Mouse (Mus musculus): ENCODE measurements around the gene Spata13. TPM values are rescaled to one million over a fixed set of nuclear protein-coding genes. Genes with fewer than 3 reads are reported as not detected.

Spata13 gene
- polyA plus RNA-seq, 1 experiment from 2014 or later = 25.9 TPM

DNA sequence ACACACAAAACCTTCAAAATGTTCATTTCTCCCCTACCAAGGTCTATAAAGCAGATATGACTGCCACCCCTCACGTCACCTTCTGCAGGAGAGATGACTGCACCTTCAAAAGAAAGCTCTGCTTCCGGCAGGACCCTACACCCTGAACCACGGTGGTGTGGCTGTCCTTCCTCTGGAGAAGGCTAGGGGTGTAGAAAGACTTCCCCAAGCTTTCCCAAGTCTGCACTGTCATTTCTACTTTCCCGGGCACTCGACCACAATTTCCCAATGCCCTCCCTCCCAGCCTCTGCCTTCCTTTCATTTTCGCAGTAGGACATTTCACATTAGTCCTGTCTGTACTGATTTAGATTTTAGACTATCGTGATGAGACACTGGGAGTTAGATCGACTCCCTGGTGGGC lies 149.4 kb downstream of the Spata13 start:
- Histone ChIP-seq H3K27me3 (ENCODE audit: control insufficient read depth, insufficient read depth, low read length) (no peaks in the 10 kb centered on the region), H3K9me3 (replicated peaks; ENCODE audit: control insufficient read depth, low read length) (no peaks in the 10 kb centered on the region), H3K9ac (replicated peaks; ENCODE audit: low read length) (no peak overlapping the region), H3K4me1 (ENCODE audit: control insufficient read depth, insufficient read depth, low read length) (no peaks in the 10 kb centered on the region), H3K36me3 (replicated peaks; ENCODE audit: control insufficient read depth, insufficient read depth, low read depth, low read length) (no peaks in the 10 kb centered on the region), H3K27ac (replicated peaks; ENCODE audit: low read depth, low read length) (no peak overlapping the region), H3K4me3 (ENCODE audit: low read depth, low read length) (no peak overlapping the region), H3K4me2 (ENCODE audit: low read depth, low read length) (no peak overlapping the region)
- ATAC-seq (replicated peaks; ENCODE audit: insufficient number of reproducible peaks, low FRiP score, low TSS enrichment, low read depth) = no peak
- 39% methylated on average over 8 of the region's 8 CpGs for WGBS
- no peak for DNase-seq (ENCODE audit: low spot score)

GRCm38 (mm10) chr14:60784427-60785315 lies 150.9 kb downstream of the Spata13 start, which contains the start of gene Mipep:
Gene Mipep (plus strand): TSS chr14:60784573.
- Histone ChIP-seq H3K27me3 (ENCODE audit: control insufficient read depth, insufficient read depth, low read length) (no peaks in the 10 kb centered on the region), H3K9ac (replicated peaks; ENCODE audit: low read length) (peak within 1 kb of the TSS; percentile 77), H3K9me3 (replicated peaks; ENCODE audit: control insufficient read depth, low read length) (no peaks in the 10 kb centered on the region), H3K27ac (replicated peaks; ENCODE audit: low read depth, low read length) (no peak within 1 kb of the TSS), H3K4me2 (ENCODE audit: low read depth, low read length) (peak within 1 kb of the TSS; percentile 70), H3K36me3 (replicated peaks; ENCODE audit: control insufficient read depth, insufficient read depth, low read depth, low read length) (no peaks in the 10 kb centered on the region), H3K4me1 (ENCODE audit: control insufficient read depth, insufficient read depth, low read length) (no peaks in the 10 kb centered on the region), H3K4me3 (ENCODE audit: low read depth, low read length) (peak within 1 kb of the TSS; percentile 93)
- peak; percentile 95 for DNase-seq (ENCODE audit: low spot score)
- peak; percentile 83 for ATAC-seq (replicated peaks; ENCODE audit: insufficient number of reproducible peaks, low FRiP score, low TSS enrichment, low read depth)
- WGBS = under 1% methylated on average over 58 of the region's 61 CpGs

GRCm38 (mm10) chr14:60790103-60790502 lies 156.3 kb downstream of the Spata13 start:
- H3K36me3 ChIP-seq (replicated peaks; ENCODE audit: control insufficient read depth, insufficient read depth, low read depth, low read length) = no peaks in the 10 kb centered on the region; the same call in 1 of the 2 replicates
- ATAC-seq (replicated peaks; ENCODE audit: insufficient number of reproducible peaks, low FRiP score, low TSS enrichment, low read depth) = 0 out of 2 replicates have a peak, but pooled peaks have one; percentile 23
- WGBS = 38% methylated on average over 3 of the region's 3 CpGs

GRCm38 (mm10) chr14:60796600-60797322 lies 163.0 kb downstream of the Spata13 start:
- no peak for DNase-seq (ENCODE audit: low spot score)
- Histone ChIP-seq H3K27ac (replicated peaks; ENCODE audit: low read depth, low read length) (no peak overlapping the region), H3K4me1 (ENCODE audit: control insufficient read depth, insufficient read depth, low read length) (no peaks in the 10 kb centered on the region), H3K9me3 (replicated peaks; ENCODE audit: control insufficient read depth, low read length) (no peaks in the 10 kb centered on the region), H3K4me3 (ENCODE audit: low read depth, low read length) (no peak overlapping the region), H3K27me3 (ENCODE audit: control insufficient read depth, insufficient read depth, low read length) (no peaks in the 10 kb centered on the region), H3K36me3 (replicated peaks; ENCODE audit: control insufficient read depth, insufficient read depth, low read depth, low read length) (no peaks in the 10 kb centered on the region; the same call in none of the 2 replicates), H3K9ac (replicated peaks; ENCODE audit: low read length) (no peak overlapping the region), H3K4me2 (ENCODE audit: low read depth, low read length) (no peak overlapping the region)
- no peak for ATAC-seq (replicated peaks; ENCODE audit: insufficient number of reproducible peaks, low FRiP score, low TSS enrichment, low read depth)
- WGBS = 90% methylated on average over 4 of the region's 4 CpGs

More at GRCm38 (mm10) chr14:60790103-60790502, 156.3 kb downstream of the Spata13 start:
- no peak overlapping the region for H3K9ac ChIP-seq (replicated peaks; ENCODE audit: low read length)
- peak; percentile 76 for DNase-seq (ENCODE audit: low spot score)
- no peaks in the 10 kb centered on the region for H3K27me3 ChIP-seq (ENCODE audit: control insufficient read depth, insufficient read depth, low read length)
- no peak overlapping the region for H3K4me3 ChIP-seq (ENCODE audit: low read depth, low read length)
- H3K27ac ChIP-seq (replicated peaks; ENCODE audit: low read depth, low read length) = no peak overlapping the region
- H3K4me1 ChIP-seq (ENCODE audit: control insufficient read depth, insufficient read depth, low read length) = no peaks in the 10 kb centered on the region
- H3K9me3 ChIP-seq (replicated peaks; ENCODE audit: control insufficient read depth, low read length) = no peaks in the 10 kb centered on the region
- no peak overlapping the region for H3K4me2 ChIP-seq (ENCODE audit: low read depth, low read length)

- no peak overlapping the region for H3K27ac ChIP-seq (replicated peaks; ENCODE audit: low read depth, low read length)
- no peaks in the 10 kb centered on the region for H3K27me3 ChIP-seq (ENCODE audit: control insufficient read depth, insufficient read depth, low read length)
- H3K4me1 ChIP-seq (ENCODE audit: control insufficient read depth, insufficient read depth, low read length) = no peaks in the 10 kb centered on the region
- H3K4me3 ChIP-seq (ENCODE audit: low read depth, low read length) = no peak overlapping the region
- 92% methylated on average over 5 of the region's 5 CpGs for WGBS
- no peak for ATAC-seq (replicated peaks; ENCODE audit: insufficient number of reproducible peaks, low FRiP score, low TSS enrichment, low read depth)
- DNase-seq (ENCODE audit: low spot score) = no peak
- no peak overlapping the region for H3K9ac ChIP-seq (replicated peaks; ENCODE audit: low read length)
- no peak overlapping the region for H3K4me2 ChIP-seq (ENCODE audit: low read depth, low read length)
- no peaks in the 10 kb centered on the region; the same call in none of the 2 replicates for H3K36me3 ChIP-seq (replicated peaks; ENCODE audit: control insufficient read depth, insufficient read depth, low read depth, low read length)
- no peaks in the 10 kb centered on the region for H3K9me3 ChIP-seq (replicated peaks; ENCODE audit: control insufficient read depth, low read length)
Observed at GRCm38 (mm10) chr14:60797596-60797995, 163.8 kb downstream of the Spata13 start.

- no peaks in the 10 kb centered on the region; the same call in none of the 2 replicates for H3K36me3 ChIP-seq (replicated peaks; ENCODE audit: control insufficient read depth, insufficient read depth, low read depth, low read length)
- H3K27me3 ChIP-seq (ENCODE audit: control insufficient read depth, insufficient read depth, low read length) = no peaks in the 10 kb centered on the region
- H3K27ac ChIP-seq (replicated peaks; ENCODE audit: low read depth, low read length) = no peak overlapping the region
- H3K9ac ChIP-seq (replicated peaks; ENCODE audit: low read length) = no peak overlapping the region
- H3K4me3 ChIP-seq (ENCODE audit: low read depth, low read length) = no peak overlapping the region
- H3K4me2 ChIP-seq (ENCODE audit: low read depth, low read length) = no peak overlapping the region
- ATAC-seq (replicated peaks; ENCODE audit: insufficient number of reproducible peaks, low FRiP score, low TSS enrichment, low read depth) (no peak), DNase-seq (ENCODE audit: low spot score) (no peak)
- no peaks in the 10 kb centered on the region for H3K4me1 ChIP-seq (ENCODE audit: control insufficient read depth, insufficient read depth, low read length)
- no peaks in the 10 kb centered on the region for H3K9me3 ChIP-seq (replicated peaks; ENCODE audit: control insufficient read depth, low read length)
- WGBS = 80% methylated on average over 4 of the region's 4 CpGs
Observed at GRCm38 (mm10) chr14:60798721-60799120, 164.9 kb downstream of the Spata13 start.

DNA sequence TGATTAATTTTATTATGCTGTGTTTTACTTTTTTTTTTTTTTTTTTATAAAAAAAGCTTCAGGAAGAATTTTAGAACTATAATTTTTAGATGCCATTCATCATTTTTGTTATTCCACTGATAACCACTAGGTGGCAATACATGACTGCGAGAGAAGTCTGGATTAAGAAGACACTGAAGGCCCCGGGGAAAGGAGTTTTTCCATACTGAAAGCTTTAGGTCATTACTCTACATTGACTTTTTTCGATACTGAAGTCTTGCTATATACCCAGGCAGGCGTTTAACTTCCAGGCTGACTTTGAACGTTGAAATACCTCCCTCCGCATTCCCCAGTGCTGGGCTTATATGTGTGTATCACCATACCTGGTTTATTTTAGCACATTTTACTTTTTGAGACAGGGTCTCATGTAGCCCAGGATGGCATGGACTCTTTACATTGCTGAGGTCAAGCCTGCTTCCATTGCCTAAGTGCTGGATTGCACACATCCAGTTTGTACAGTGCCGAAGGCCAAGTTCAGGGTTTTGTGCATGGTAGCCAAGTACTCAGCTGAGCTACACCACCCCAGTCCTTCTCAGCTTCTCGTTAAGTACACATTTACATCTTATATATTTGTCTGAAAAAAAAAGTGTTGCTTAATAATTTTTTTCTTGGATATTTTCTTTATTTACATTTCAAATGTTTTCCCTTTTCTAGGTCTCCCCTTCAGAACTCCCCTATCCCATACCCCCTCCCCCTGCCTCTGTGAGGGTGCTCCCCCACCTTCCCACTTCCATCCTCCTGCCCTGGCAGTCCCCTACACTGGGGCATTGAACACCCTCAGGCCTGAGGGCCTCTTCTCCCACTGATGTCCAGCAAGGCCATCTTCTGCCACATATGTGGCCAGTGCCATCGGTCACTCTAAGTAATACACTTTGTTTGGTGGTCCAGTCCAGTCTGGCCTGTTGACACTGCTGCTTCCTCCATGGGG lies 166.2 kb downstream of the Spata13 start:
- no peaks in the 10 kb centered on the region; the same call in none of the 2 replicates for H3K36me3 ChIP-seq (replicated peaks; ENCODE audit: control insufficient read depth, insufficient read depth, low read depth, low read length)
- DNase-seq (ENCODE audit: low spot score) = peak; percentile 84
- 56% methylated on average over 9 of the region's 9 CpGs for WGBS

More for the DNA sequence above, 166.2 kb downstream of the Spata13 start:
- H3K27me3 ChIP-seq (ENCODE audit: control insufficient read depth, insufficient read depth, low read length) = no peaks in the 10 kb centered on the region
- H3K4me1 ChIP-seq (ENCODE audit: control insufficient read depth, insufficient read depth, low read length) = no peaks in the 10 kb centered on the region
- H3K9me3 ChIP-seq (replicated peaks; ENCODE audit: control insufficient read depth, low read length) = no peaks in the 10 kb centered on the region
- no peak overlapping the region for H3K9ac ChIP-seq (replicated peaks; ENCODE audit: low read length)
- no peak for ATAC-seq (replicated peaks; ENCODE audit: insufficient number of reproducible peaks, low FRiP score, low TSS enrichment, low read depth)
- H3K4me3 ChIP-seq (ENCODE audit: low read depth, low read length) = no peak overlapping the region
- H3K4me2 ChIP-seq (ENCODE audit: low read depth, low read length) = no peak overlapping the region
- H3K27ac ChIP-seq (replicated peaks; ENCODE audit: low read depth, low read length) = no peak overlapping the region
